Mouse (Mus musculus): ENCODE results near the gene 1700056E22Rik. TPM values are rescaled to one million over a fixed set of nuclear protein-coding genes. Genes with fewer than 3 reads are reported as not detected.
A peak's percentile ranks its signal among the peaks of the same experiment; 100 is the strongest.

The 1700056E22Rik gene
- polyA plus RNA-seq (2012) = 1.5 and 1.7 TPM in 2 replicates

DNA sequence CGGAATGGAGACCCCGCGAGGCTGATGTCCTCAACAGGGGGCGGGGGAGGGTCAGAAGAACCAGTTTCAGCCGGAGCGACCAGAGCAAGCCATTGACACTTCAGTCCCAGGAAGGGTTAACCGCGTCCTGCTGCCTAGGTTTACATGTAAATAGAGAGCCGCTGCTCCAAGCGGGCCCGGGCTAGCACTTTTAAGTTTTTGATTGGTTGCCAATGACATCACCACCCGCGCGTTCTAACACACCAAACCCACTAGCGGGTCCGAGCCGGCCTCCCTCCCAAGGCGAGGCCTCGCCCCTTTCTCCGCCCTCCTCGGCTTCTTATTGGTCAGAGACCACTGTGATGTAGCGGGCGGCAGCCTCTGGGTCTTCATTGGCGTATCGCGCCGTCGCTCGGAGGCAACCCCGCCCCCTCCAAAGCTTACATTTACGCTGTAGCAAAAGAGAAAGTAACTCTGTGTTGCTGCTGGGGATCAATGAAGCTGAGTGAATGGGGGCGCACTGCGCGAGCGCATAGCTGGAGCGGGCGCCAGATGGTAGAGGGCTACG is at the start of gene 1700056E22Rik:
1700056E22Rik (minus strand) TSS at position 291 of the 547 bp plus-strand sequence.
- no peak for TF ChIP-seq GATA1 (IDR thresholded peaks at IDR 0.05; ENCODE audit: low read length)
- no peak for TF ChIP-seq TAL1 (IDR thresholded peaks at IDR 0.05; ENCODE audit: low read length)
- H3K9me3 ChIP-seq (ENCODE audit: control insufficient read depth, low read length) = no peaks in the 10 kb centered on the region
- H3K27me3 ChIP-seq (ENCODE audit: control insufficient read depth) = peaks cover 11% of the 10 kb centered on the region
- H3K36me3 ChIP-seq (ENCODE audit: control insufficient read depth) = peaks cover 5% of the 10 kb centered on the region
- peaks cover 29% of the 10 kb centered on the region for H3K4me1 ChIP-seq (ENCODE audit: control insufficient read depth)
- H3K4me3 ChIP-seq (replicated peaks) = peak within 1 kb of the TSS; percentile 84

DNA sequence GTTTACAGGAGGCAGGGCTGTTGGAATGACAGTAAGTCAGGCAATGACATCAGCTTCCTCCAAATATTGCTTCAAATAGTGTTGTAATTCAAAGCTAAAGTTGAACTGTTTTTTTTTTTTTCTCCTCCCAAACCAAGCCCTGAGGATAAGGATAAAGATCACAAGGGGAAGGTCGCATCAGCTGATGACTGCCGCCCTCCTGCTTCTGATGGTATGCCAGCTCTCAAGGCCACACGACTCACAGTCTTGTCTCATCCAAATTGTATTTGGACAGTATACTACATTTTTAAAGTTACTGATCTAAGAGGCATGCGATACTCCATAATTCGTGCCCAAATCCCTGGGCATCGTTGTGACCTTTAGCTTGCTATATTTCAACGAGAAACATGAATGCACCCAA is 49.1 kb upstream of the 1700056E22Rik start:
- Histone ChIP-seq H3K9me3 (ENCODE audit: control insufficient read depth, low read length) (no peaks in the 10 kb centered on the region; the same call in 1 of the 2 replicates), H3K4me3 (replicated peaks) (no peak overlapping the region), H3K4me1 (ENCODE audit: control insufficient read depth) (no peaks in the 10 kb centered on the region), H3K27me3 (ENCODE audit: control insufficient read depth) (no peaks in the 10 kb centered on the region), H3K36me3 (ENCODE audit: control insufficient read depth) (no peaks in the 10 kb centered on the region)
- no peak for TF ChIP-seq TAL1 (IDR thresholded peaks at IDR 0.05; ENCODE audit: low read length)

DNA sequence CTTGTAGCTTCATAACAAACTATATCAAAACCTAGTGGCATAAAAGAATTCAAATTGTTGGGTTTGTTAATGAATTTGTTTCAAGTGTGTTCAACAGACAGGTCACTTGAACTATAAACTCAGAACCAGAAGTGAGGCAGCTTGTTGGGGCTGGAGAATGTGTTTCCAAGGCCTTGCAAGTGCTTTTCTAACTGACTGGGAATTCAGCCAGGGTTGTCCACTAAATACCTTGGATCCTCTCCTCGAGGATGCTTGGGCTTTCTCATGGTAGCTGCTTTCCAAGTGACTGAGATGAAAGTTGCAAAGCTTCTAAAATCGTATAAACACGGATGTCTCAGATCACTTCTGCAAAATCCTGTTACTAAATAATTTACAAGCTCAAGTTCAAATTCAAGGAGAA is 48.6 kb upstream of the 1700056E22Rik start:
- H3K9me3 ChIP-seq (ENCODE audit: control insufficient read depth, low read length) = no peaks in the 10 kb centered on the region; the same call in 1 of the 2 replicates
- H3K4me3 ChIP-seq (replicated peaks) = no peak overlapping the region
- no peaks in the 10 kb centered on the region for H3K27me3 ChIP-seq (ENCODE audit: control insufficient read depth)
- no peaks in the 10 kb centered on the region for H3K36me3 ChIP-seq (ENCODE audit: control insufficient read depth)
- no peaks in the 10 kb centered on the region for H3K4me1 ChIP-seq (ENCODE audit: control insufficient read depth)
- TF ChIP-seq TAL1 (IDR thresholded peaks at IDR 0.05; ENCODE audit: low read length) = no peak
- no peak for TF ChIP-seq GATA1 (IDR thresholded peaks at IDR 0.05; ENCODE audit: low read length)

GRCm38 (mm10) chr1:184079304-184079703 is 45.2 kb upstream of the 1700056E22Rik start:
- TF ChIP-seq GATA1 (IDR thresholded peaks at IDR 0.05; ENCODE audit: low read length) = no peak
- TF ChIP-seq TAL1 (IDR thresholded peaks at IDR 0.05; ENCODE audit: low read length) = no peak
- Histone ChIP-seq H3K27me3 (ENCODE audit: control insufficient read depth) (no peaks in the 10 kb centered on the region), H3K9me3 (ENCODE audit: control insufficient read depth, low read length) (no peaks in the 10 kb centered on the region; the same call in 1 of the 2 replicates), H3K36me3 (ENCODE audit: control insufficient read depth) (no peaks in the 10 kb centered on the region), H3K4me3 (replicated peaks) (no peak overlapping the region), H3K4me1 (ENCODE audit: control insufficient read depth) (no peaks in the 10 kb centered on the region)

- TF ChIP-seq TAL1 (IDR thresholded peaks at IDR 0.05; ENCODE audit: low read length) = no peak
- TF ChIP-seq GATA1 (IDR thresholded peaks at IDR 0.05; ENCODE audit: low read length) = no peak
- no peaks in the 10 kb centered on the region for H3K4me1 ChIP-seq (ENCODE audit: control insufficient read depth)
These were observed 42.7 kb upstream of the 1700056E22Rik start for GRCm38 (mm10) chr1:184076756-184077155.

GRCm38 (mm10) chr1:184076065-184076464 is 42.0 kb upstream of the 1700056E22Rik start:
- Histone ChIP-seq H3K36me3 (ENCODE audit: control insufficient read depth) (no peaks in the 10 kb centered on the region; the same call in 1 of the 2 replicates), H3K9me3 (ENCODE audit: control insufficient read depth, low read length) (peaks cover 3% of the 10 kb centered on the region; the same call in 1 of the 2 replicates), H3K4me3 (replicated peaks) (no peak overlapping the region), H3K27me3 (ENCODE audit: control insufficient read depth) (no peaks in the 10 kb centered on the region), H3K4me1 (ENCODE audit: control insufficient read depth) (no peaks in the 10 kb centered on the region)
- no peak for TF ChIP-seq TAL1 (IDR thresholded peaks at IDR 0.05; ENCODE audit: low read length)
- no peak for TF ChIP-seq GATA1 (IDR thresholded peaks at IDR 0.05; ENCODE audit: low read length)

More at GRCm38 (mm10) chr1:184076756-184077155, 42.7 kb upstream of the 1700056E22Rik start:
- Histone ChIP-seq H3K4me3 (replicated peaks) (no peak overlapping the region), H3K9me3 (ENCODE audit: control insufficient read depth, low read length) (peaks cover 3% of the 10 kb centered on the region; the same call in 1 of the 2 replicates), H3K27me3 (ENCODE audit: control insufficient read depth) (no peaks in the 10 kb centered on the region), H3K36me3 (ENCODE audit: control insufficient read depth) (no peaks in the 10 kb centered on the region; the same call in 1 of the 2 replicates)

DNA sequence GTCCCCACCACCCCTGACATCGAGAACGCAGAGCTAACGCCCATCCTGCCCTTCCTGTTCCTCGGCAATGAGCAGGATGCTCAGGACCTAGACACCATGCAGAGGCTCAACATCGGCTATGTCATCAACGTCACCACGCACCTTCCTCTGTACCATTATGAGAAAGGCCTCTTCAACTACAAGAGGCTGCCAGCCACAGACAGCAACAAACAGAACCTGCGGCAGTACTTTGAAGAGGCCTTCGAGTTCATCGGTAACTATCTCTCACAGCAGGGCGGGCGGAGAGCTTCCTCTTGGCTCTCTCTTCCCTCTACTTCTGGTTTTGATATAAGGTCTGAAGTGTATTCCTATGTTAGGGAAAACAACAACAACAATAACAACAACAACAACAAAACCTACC is 34.9 kb upstream of the 1700056E22Rik start:
- Histone ChIP-seq H3K9me3 (ENCODE audit: control insufficient read depth, low read length) (peaks cover 3% of the 10 kb centered on the region; the same call in 1 of the 2 replicates), H3K36me3 (ENCODE audit: control insufficient read depth) (no peaks in the 10 kb centered on the region; the same call in none of the 2 replicates), H3K27me3 (ENCODE audit: control insufficient read depth) (no peaks in the 10 kb centered on the region), H3K4me3 (replicated peaks) (no peak overlapping the region), H3K4me1 (ENCODE audit: control insufficient read depth) (no peaks in the 10 kb centered on the region)
- TF ChIP-seq GATA1 (IDR thresholded peaks at IDR 0.05; ENCODE audit: low read length) (no peak), TAL1 (IDR thresholded peaks at IDR 0.05; ENCODE audit: low read length) (no peak)

DNA sequence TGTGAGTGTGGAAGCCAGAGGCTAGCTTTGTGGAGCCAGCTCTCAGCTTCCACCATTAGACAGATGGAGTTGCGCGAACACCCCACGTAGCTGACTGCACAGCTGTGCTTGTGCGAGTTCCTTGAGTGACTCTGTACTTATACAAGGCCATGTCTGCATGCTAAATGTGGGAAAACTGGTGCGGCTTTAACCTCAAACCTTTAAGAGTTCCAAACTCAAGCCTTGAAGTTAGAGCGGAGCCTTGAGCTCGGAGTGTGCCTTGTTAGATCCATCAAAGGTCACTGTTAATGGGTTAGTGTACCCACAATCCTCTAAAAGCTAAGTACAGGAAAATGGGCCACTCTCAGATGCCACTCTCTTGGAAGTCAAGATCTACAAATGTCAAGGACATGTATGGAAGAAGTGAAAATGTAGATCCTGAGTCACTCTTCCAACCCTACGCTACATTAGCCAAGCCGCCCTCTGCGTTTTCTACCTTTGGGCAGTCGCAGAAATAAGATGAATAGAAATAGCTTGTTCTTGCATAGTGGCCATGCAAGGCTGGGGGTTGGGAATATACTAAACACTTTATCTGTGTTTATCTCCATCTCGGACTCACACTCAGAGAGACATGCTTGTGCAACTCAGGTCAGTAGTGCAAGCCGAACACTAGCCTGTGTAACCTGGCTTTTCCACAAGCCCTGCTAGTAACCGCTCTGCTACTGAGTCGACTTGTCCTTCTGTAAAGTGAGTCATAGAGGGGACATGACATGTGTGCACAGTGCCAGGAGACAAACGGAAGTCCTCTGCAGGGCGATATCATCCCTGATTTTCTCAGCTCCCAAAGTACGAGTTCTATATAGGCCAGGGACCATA is 33.8 kb upstream of the 1700056E22Rik start:
- no peaks in the 10 kb centered on the region for H3K27me3 ChIP-seq (ENCODE audit: control insufficient read depth)
- H3K4me1 ChIP-seq (ENCODE audit: control insufficient read depth) = no peaks in the 10 kb centered on the region
- no peaks in the 10 kb centered on the region; the same call in 1 of the 2 replicates for H3K36me3 ChIP-seq (ENCODE audit: control insufficient read depth)
- H3K4me3 ChIP-seq (replicated peaks) = no peak overlapping the region
- TF ChIP-seq TAL1 (IDR thresholded peaks at IDR 0.05; ENCODE audit: low read length) (no peak), GATA1 (IDR thresholded peaks at IDR 0.05; ENCODE audit: low read length) (no peak)
- no peaks in the 10 kb centered on the region for H3K9me3 ChIP-seq (ENCODE audit: control insufficient read depth, low read length)

Measured in erythroblast, embryonic 14.5 days (primary cell).